Comparison of ENCODE assay signal across 7 mouse cellular contexts in genomic region chr8:122906463-122907021, GRCm38 (mm10). TPM values are rescaled to one million over a fixed set of nuclear protein-coding genes. Genes with fewer than 3 reads are reported as not detected.
DNase-seq lines count a peak whose midpoint lies in the region; ATAC-seq and TF ChIP-seq lines count a peak whose summit lies in the region.

No protein-coding gene starts in this region.

- no peaks in the 10 kb centered on the region for H3K27me3 ChIP-seq in intestine, postnatal 0 days (replicated peaks; ENCODE audit: control insufficient read depth, insufficient read depth, low read length)
- H3K27me3 ChIP-seq in midbrain, embryonic 13.5 days = no peaks in the 10 kb centered on the region

- H3K4me2 ChIP-seq in intestine, postnatal 0 days (replicated peaks; ENCODE audit: low read depth) = peak overlapping the region; percentile 40; the same call in 1 of the 2 replicates
- no peak overlapping the region for H3K4me2 ChIP-seq in midbrain, embryonic 13.5 days (replicated peaks)

- peak; percentile 96 for DNase-seq in adrenal gland, adult 8-10 months
- DNase-seq in embryo, embryonic 9.5 days (ENCODE audit: extremely low spot score) = peak; percentile 70
- DNase-seq in gonadal fat pad, adult 2 months (ENCODE audit: low read depth) = peak; percentile 64
- DNase-seq in left cerebral cortex, postnatal 4 days = peak; percentile 80
- DNase-seq in spleen, adult 12 weeks (ENCODE audit: low spot score) = peak; percentile 91

- no peak overlapping the region for H3K9ac ChIP-seq in intestine, postnatal 0 days (ENCODE audit: low read depth, low read length)
- no peak overlapping the region for H3K9ac ChIP-seq in midbrain, embryonic 13.5 days (replicated peaks)

- 21% methylated on average over 6 of the region's 6 CpGs for WGBS in intestine, postnatal 0 days
- WGBS in midbrain, embryonic 13.5 days = 57% methylated on average over 6 of the region's 6 CpGs

- no peaks in the 10 kb centered on the region for H3K9me3 ChIP-seq in intestine, postnatal 0 days (ENCODE audit: control insufficient read depth)
- no peaks in the 10 kb centered on the region for H3K9me3 ChIP-seq in midbrain, embryonic 13.5 days

- TF ChIP-seq CTCF in intestine, postnatal 0 days (IDR thresholded peaks at IDR 0.05; ENCODE audit: low read depth) = peak; percentile 96

- peak; percentile 67 for ATAC-seq in intestine, postnatal 0 days
- peak; percentile 79 for ATAC-seq in midbrain, embryonic 13.5 days

- no peaks in the 10 kb centered on the region; the same call in 1 of the 2 replicates for H3K4me1 ChIP-seq in intestine, postnatal 0 days (replicated peaks; ENCODE audit: control insufficient read depth, insufficient read depth, low read length)
- peaks cover 9% of the 10 kb centered on the region for H3K4me1 ChIP-seq in midbrain, embryonic 13.5 days (replicated peaks)

- no peak overlapping the region; the same call in 1 of the 2 replicates for H3K27ac ChIP-seq in intestine, postnatal 0 days (ENCODE audit: low read depth, low read length)
- H3K27ac ChIP-seq in midbrain, embryonic 13.5 days = no peak overlapping the region

- peaks cover 25% of the 10 kb centered on the region for H3K36me3 ChIP-seq in intestine, postnatal 0 days (ENCODE audit: control insufficient read depth, insufficient read depth)
- H3K36me3 ChIP-seq in midbrain, embryonic 13.5 days = peaks cover 17% of the 10 kb centered on the region

- intact Hi-C loops in left cerebral cortex, postnatal 4 days (cut with DNase I) = loop anchor here (5.0 kb wide), 2 partner anchors 136 to 156 kb away; partner anchors contain the start of genes Ankrd11 and Spg7

- H3K4me3 ChIP-seq in intestine, postnatal 0 days (ENCODE audit: low read depth, low read length) = no peak overlapping the region
- no peak overlapping the region for H3K4me3 ChIP-seq in midbrain, embryonic 13.5 days (replicated peaks)

RNA-seq across cellular contexts. Expression of gene Cdh15, which starts 58.8 kb away (rescaled TPM):
- total RNA-seq in adrenal gland, adult 8-10 months (2022) = 1 to 10 TPM in 3 of 4 experiments, under 1 TPM in 1; 0.55 to 1.2 (median 1.2) TPM
- not detected in 2 replicates for polyA plus RNA-seq in gonadal fat pad, adult 2 months (2012; rRNA removed)
- polyA plus RNA-seq in intestine, postnatal 0 days (2015; fragmentation: Nextera tagmentation; extraction: Ambion mirVana) = 0.04 and 0.07 TPM in 2 replicates
- total RNA-seq in left cerebral cortex, postnatal 4 days (2021) = 1 to 10 TPM; 1.2 to 1.7 TPM
- 1.00 and 1.1 TPM in 2 replicates for polyA plus RNA-seq in midbrain, embryonic 13.5 days (2015; fragmentation: Nextera tagmentation; extraction: Ambion mirVana)
